Mouse (Mus musculus) olfactory bulb, adult 2 months (tissue): ENCODE data around the gene Nucb2. TPM values are rescaled to one million over a fixed set of nuclear protein-coding genes. Genes with fewer than 3 reads are reported as not detected.
A peak's percentile ranks its signal among the peaks of the same experiment; 100 is the strongest.

Experiments
- H3K27ac ChIP-seq: fragments of 200-500 bp; 2 replicates; pipeline ENCODE4 v1.5.1; 2012; ENCODE audit warnings: low read depth, low read length; ENCODE audit not compliant: insufficient read depth
- H3K4me1 ChIP-seq: fragments of 200-500 bp; 2 replicates; pipeline ENCODE4 v1.6.1; 2012; ENCODE audit warnings: low read length; ENCODE audit not compliant: control insufficient read depth, insufficient read depth
- H3K4me3 ChIP-seq: fragments of 200-500 bp; 2 replicates; pipeline ENCODE4 v1.5.1; 2012; ENCODE audit warnings: mild to moderate bottlenecking, low read depth, low read length, moderate library complexity; ENCODE audit not compliant: insufficient read depth
- CTCF ChIP-seq: fragments of 200-500 bp; IDR thresholded peaks from 2 replicates; pipeline ENCODE4 v1.5.1; 2012; ENCODE audit warnings: low read depth, mild to moderate bottlenecking, low read length, moderate library complexity; ENCODE audit not compliant: insufficient read depth
- POLR2A ChIP-seq: fragments of 200-500 bp; IDR thresholded peaks from 2 replicates; pipeline ENCODE4 v1.6.1; 2012; ENCODE audit warnings: mild to moderate bottlenecking, low read depth, low read length, moderate library complexity; ENCODE audit not compliant: insufficient read depth
- WGBS: fragments of 180-500 bp; shearing (Covaris S2); methylation state at CpG from one replicate; pipeline ENCODE4 v1.1.7; 2018; 5-methylcytosine and 5-hydroxymethylcytosine counted together
- polyA plus RNA-seq: library from polyadenylated mRNA; stranded (reverse); fragments of >200 nt; gene quantifications from 2 replicates; pipeline ENCODE4 v1.2.4, GENCODE M21; 2012; ENCODE audit warnings: low replicate concordance; ENCODE audit not compliant: missing spikeins, insufficient read depth, insufficient read length

Nucb2 gene
- polyA plus RNA-seq, result not detected in 2 replicates

DNA sequence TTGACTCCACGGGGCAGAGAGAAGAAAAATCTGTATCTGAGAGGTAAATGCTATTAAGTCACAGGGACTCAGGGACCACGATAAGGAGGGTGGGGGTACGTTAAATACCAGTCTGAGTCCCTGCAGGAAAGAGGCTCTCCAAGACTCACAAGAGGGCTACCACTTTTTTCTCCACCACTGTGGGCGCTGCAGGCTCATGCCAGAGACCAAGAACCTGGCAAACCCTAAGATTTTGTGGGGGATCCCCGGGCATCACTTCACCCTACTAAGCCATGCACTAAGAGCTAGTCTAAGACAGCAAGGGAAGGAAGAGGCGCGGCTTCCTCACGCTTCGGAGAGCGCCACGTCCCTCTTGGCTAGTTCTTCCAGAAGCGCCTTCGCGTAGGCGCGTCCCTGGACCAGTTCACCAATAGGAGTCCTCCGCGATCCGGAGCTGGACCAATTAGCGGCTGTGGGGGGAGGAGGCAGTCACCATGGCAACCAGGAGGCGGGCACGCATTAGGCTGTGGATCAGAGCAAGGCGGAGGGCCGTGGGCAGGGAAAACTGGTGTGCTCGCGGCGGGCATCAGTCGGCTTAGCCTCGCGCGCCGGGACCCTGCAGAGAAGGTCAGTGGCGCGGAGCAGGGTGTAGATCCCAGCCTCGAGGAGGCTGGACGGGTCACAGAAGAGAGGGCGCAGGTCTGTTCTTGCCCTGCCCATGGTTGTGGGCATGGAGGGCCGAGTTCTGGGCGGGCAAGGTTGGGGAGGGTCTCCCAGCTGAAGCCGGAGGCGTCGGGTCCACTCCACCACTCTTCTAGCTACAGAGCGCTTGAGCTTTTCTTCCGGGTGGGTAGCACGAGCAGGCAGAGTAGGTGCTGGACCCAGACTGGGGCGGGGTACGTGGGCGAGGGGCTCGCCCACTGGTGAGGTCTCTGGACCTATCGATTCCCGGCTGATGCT is at the start of gene Nucb2:
Gene Nucb2, plus strand, starts transcription at position 491 of the 939 bp plus-strand sequence.
- peaks cover 2% of the 10 kb centered on the region; the same call in 1 of the 2 replicates for H3K4me1 ChIP-seq
- peak within 1 kb of the TSS; percentile 53 for H3K4me3 ChIP-seq
- peak within 1 kb of the TSS; percentile 64 for H3K27ac ChIP-seq
- WGBS, result under 1% methylated on average over 51 of the region's 51 CpGs
- no peak for TF ChIP-seq CTCF
- TF ChIP-seq POLR2A, result peak; percentile 70

DNA sequence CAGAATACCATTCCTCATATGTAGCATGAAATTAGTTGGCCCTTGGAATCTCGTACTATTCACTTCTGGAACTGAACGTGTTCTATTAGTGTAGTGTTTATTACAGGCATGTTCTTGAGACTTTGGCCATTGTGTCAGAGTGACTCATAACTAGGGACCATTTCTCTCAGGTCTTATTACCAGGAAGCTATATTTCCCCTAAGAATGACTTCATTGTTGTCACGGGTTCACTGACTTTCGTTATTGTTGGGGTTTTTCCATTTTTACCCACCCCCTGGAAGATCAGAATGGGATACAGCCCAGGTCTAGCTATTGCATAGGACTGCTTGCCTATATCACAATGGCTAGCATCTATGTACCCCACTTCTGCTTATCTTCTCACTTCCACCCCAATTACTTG is 47.2 kb upstream of the Nucb2 start:
- Histone ChIP-seq H3K4me3 (no peak overlapping the region), H3K27ac (no peak overlapping the region), H3K4me1 (no peaks in the 10 kb centered on the region)
- 84% methylated on average over 4 of the region's 4 CpGs for WGBS
- TF ChIP-seq CTCF, result no peak
- no peak for TF ChIP-seq POLR2A

DNA sequence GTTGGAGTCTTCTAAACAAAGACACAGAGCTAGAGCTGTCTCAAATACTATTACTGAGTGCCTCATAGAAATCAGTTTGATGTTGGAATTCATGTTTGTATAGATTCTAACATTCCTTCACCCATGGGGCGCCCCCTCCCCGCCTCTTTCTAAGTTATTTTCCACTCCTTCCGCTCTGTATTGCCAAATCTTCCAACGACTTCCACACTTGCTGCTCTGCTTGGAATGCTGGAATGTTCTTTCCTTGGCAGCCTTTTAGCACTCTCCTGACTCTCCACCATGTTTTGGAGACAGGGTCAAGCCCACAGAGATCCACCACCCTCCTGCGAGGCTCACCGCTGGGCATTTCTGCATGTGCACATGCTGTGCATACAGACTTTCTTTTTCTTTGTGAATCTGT is 46.8 kb upstream of the Nucb2 start:
- no peak overlapping the region for H3K4me3 ChIP-seq
- no peak for TF ChIP-seq POLR2A
- TF ChIP-seq CTCF, result no peak
- WGBS, result 61% methylated on average over 6 of the region's 6 CpGs

DNA sequence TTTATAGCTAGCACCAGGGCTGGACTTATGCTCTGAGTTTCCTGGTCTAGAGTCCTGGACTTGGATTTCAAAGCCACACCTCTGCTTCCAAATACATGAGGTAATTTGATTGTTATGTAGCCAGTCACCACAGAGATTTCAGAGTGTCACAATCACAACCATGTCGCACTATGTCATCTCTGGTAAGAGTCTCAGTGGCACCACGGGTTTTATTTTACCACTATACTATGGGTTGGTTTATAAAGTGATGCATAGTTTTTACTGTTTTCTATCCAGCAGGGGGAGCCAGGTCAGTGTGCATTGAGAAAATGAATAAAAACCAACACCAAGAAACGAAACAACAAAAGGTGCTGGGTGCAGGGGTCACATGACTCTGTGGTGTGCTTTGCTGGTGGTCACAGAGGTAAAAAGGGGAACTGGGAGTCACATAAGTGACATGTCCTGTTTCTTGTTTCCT is 45.2 kb upstream of the Nucb2 start:
- no peak overlapping the region for H3K4me3 ChIP-seq
- 29% methylated on average over 3 of the region's 3 CpGs for WGBS
- H3K27ac ChIP-seq, result no peak overlapping the region
- TF ChIP-seq CTCF (no peak), POLR2A (no peak)
- H3K4me1 ChIP-seq, result no peaks in the 10 kb centered on the region

More for the DNA sequence above, 46.8 kb upstream of the Nucb2 start:
- Histone ChIP-seq H3K4me1 (no peaks in the 10 kb centered on the region), H3K27ac (no peak overlapping the region)

DNA sequence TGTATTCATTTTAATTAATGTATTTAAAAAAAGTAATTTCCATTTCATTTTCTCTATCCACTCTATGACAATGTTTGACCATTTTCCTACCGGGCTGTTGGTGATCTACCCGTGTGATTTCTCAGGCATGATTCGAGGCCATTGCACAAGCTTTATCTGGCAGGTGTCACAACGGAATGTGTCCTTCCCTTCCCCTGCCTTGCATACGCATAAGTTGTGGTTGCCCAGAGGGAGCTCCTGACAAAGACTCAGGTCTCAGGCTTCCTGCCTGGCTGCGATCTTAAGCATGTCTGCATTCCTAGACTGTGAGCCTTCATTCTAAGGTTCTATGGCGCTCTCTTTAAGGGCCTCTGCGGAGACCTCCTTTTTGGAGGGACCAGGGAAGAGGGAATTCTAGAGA is 42.1 kb upstream of the Nucb2 start:
- Histone ChIP-seq H3K4me3 (no peak overlapping the region), H3K27ac (no peak overlapping the region), H3K4me1 (no peaks in the 10 kb centered on the region)
- no peak for TF ChIP-seq CTCF
- TF ChIP-seq POLR2A, result no peak
- 69% methylated on average over 8 of the region's 8 CpGs for WGBS

DNA sequence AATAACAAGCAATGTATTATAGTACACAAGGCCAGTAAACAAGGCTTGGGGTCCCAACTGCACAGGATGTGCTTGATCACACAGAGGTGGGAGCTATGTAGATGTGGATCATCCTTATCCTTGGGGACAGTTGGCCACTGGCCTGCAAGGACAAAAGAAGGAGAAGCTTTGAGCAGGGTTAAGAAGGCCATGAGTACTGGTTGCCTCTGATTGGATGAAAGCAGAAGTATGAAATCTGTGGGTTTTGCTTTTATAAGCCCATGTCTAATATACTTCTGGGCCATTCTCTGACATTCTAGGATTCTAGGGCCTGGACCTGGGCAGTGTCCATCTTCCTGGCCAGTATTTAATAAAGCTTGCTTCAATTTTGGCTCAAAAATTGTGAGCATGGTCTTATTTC is 28.3 kb upstream of the Nucb2 start:
- H3K4me1 ChIP-seq, result no peaks in the 10 kb centered on the region
- TF ChIP-seq CTCF (no peak), POLR2A (no peak)
- no peak overlapping the region for H3K4me3 ChIP-seq
- no peak overlapping the region for H3K27ac ChIP-seq

DNA sequence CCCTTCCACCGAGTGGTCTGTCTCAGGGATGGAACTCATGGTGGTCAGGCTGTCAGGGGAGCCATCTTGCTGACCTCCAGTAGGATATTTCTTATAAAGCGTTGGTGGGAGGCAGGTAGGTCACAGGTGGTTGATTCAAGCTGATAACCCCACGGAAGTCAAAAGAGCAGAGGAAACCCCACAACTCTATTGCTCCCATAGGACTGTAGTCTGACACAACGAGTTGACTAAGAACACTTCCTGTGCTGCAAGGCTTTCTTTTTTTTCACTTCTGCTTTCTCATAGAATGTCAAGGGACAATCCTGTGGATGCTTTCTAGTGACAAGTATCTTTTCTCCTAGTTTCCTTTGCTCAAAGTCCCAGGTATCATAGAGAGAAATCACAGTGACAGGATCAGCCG is 27.9 kb upstream of the Nucb2 start:
- Histone ChIP-seq H3K4me3 (no peak overlapping the region), H3K27ac (no peak overlapping the region), H3K4me1 (no peaks in the 10 kb centered on the region)
- 88% methylated on average over 5 of the region's 5 CpGs for WGBS
- TF ChIP-seq POLR2A (no peak), CTCF (no peak)

DNA sequence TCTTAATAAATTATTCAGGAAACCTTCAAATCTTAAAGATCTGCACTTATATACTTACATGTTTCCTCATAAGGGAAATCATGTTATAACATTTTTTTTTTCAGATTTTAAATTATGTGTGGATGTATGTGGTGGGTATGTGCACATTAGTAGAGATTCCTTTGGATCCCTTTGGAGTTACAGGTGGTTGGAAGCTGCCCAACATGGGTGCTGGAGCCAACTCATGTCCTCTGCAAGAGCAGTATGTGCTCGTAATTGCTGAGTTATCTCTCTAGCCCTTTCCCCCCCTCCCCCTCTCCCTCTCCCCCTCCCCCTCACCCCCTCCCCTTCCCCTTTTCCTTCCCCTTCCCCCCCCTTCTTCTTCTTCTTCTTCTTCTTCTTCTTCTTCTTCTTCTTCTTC is 21.1 kb upstream of the Nucb2 start:
- Histone ChIP-seq H3K4me3 (no peak overlapping the region), H3K27ac (no peak overlapping the region), H3K4me1 (no peaks in the 10 kb centered on the region)
- TF ChIP-seq CTCF (no peak), POLR2A (no peak)
- 55% methylated on average over 1 of the region's 1 CpGs for WGBS

DNA sequence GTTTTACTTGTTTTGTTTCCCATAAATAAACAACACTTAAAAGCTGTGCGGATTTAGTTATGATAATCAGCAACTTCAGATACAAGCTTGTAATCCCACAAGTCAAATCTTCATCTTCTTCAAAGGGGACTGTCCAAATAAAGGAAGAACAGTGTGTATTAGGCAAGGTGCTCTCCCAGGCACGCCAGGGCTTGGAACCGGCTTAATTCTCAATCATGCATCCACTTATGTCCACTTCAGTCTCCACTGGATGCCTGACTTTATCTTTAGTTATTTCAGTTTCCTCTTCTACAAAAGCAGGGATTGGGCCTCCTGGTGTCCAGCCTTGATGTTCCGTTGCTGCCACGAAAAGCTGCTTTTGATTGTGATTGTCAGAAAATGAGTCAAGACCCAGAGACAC is 20.4 kb upstream of the Nucb2 start:
- H3K4me3 ChIP-seq, result no peak overlapping the region
- no peak overlapping the region for H3K27ac ChIP-seq
- H3K4me1 ChIP-seq, result no peaks in the 10 kb centered on the region
- TF ChIP-seq POLR2A, result no peak
- TF ChIP-seq CTCF, result no peak
- WGBS, result 78% methylated on average over 5 of the region's 5 CpGs
